Mouse (Mus musculus): ENCODE measurements at regions not wholly inside any gene's neighbourhood (a gene's known extent, or its start where the extent isn't known, plus 50 kb on each side); places are given as distances from the start of the nearest gene placed in this dataset.

GRCm38 (mm10) chr17:45244870-45245269 is 188.7 kb downstream of the Cdc5l start:
- no peak for TF ChIP-seq GATA1 (IDR thresholded peaks at IDR 0.05; ENCODE audit: borderline replicate concordance, low read length)
- TF ChIP-seq FLI1 (IDR thresholded peaks at IDR 0.05; ENCODE audit: low read length): no peak

Measured in megakaryocyte, embryonic 14.5 days (primary cell).